Mouse (Mus musculus): ENCODE results near the gene Shc2. TPM values are rescaled to one million over a fixed set of nuclear protein-coding genes. Genes with fewer than 3 reads are reported as not detected.

Gene Shc2
- polyA plus RNA-seq, 1 experiment from 2014 or later, result 0.04 TPM

GRCm38 (mm10) chr10:79615860-79616259 lies 21.9 kb downstream of the Shc2 start:
- ATAC-seq (no peak), DNase-seq (ENCODE audit: low read depth, low spot score) (no peak)
- CTCF ChIA-PET, result no interaction called here
- in situ Hi-C loops (cut with MboI; ENCODE audit: low pct_unique_long_range_greater_than_20kb), result no loop called here
- H3K27me3 ChIP-seq, result peaks cover 39% of the 10 kb centered on the region
- no peak for TF ChIP-seq CTCF (IDR thresholded peaks at IDR 0.05)
- POLR2A ChIA-PET, result no interaction called here

- DNase-seq (ENCODE audit: low read depth, low spot score) (no peak), ATAC-seq (no peak)
- in situ Hi-C loops (cut with MboI; ENCODE audit: low pct_unique_long_range_greater_than_20kb), result no loop called here
- peaks cover 39% of the 10 kb centered on the region for H3K27me3 ChIP-seq
- POLR2A ChIA-PET, result interaction anchor here (1.1 kb wide), 1 partner anchor 63 kb away, joined by 5 read pairs; no protein-coding TSS in a partner anchor
- no peak for TF ChIP-seq CTCF (IDR thresholded peaks at IDR 0.05)
- CTCF ChIA-PET, result no interaction called here
Measured at GRCm38 (mm10) chr10:79614305-79614643, 23.4 kb downstream of the Shc2 start.

- peaks cover 38% of the 10 kb centered on the region for H3K27me3 ChIP-seq
- DNase-seq (ENCODE audit: low read depth, low spot score), result no peak
- ChIA-PET POLR2A (interaction anchor here (1.1 kb wide), 1 partner anchor 64 kb away, joined by 5 read pairs; no protein-coding TSS in a partner anchor), CTCF (no interaction called here)
- ATAC-seq, result no peak
- TF ChIP-seq CTCF (IDR thresholded peaks at IDR 0.05), result no peak
- in situ Hi-C loops (cut with MboI; ENCODE audit: low pct_unique_long_range_greater_than_20kb), result no loop called here
Measured at GRCm38 (mm10) chr10:79613578-79614304, 24.0 kb downstream of the Shc2 start, which contains the start of gene C2cd4c. Gene C2cd4c (minus strand): TSS chr10:79614025.

GRCm38 (mm10) chr10:79612192-79613135 lies 25.3 kb downstream of the Shc2 start:
- in situ Hi-C loops (cut with MboI; ENCODE audit: low pct_unique_long_range_greater_than_20kb), result no loop called here
- ATAC-seq, result no peak
- CTCF ChIA-PET, result no interaction called here
- no peak for DNase-seq (ENCODE audit: low read depth, low spot score)
- POLR2A ChIA-PET, result no interaction called here
- TF ChIP-seq CTCF (IDR thresholded peaks at IDR 0.05), result no peak
- peaks cover 38% of the 10 kb centered on the region for H3K27me3 ChIP-seq

GRCm38 (mm10) chr10:79611296-79611695 lies 26.4 kb downstream of the Shc2 start:
- peaks cover 38% of the 10 kb centered on the region for H3K27me3 ChIP-seq
- POLR2A ChIA-PET, result interaction anchor here (0.6 kb wide), 1 partner anchor 1818 kb away, joined by 4 read pairs; no protein-coding TSS in a partner anchor
- ATAC-seq (no peak), DNase-seq (ENCODE audit: low read depth, low spot score) (no peak)
- TF ChIP-seq CTCF (IDR thresholded peaks at IDR 0.05), result no peak
- in situ Hi-C loops (cut with MboI; ENCODE audit: low pct_unique_long_range_greater_than_20kb), result no loop called here
- CTCF ChIA-PET, result interaction anchor here (0.8 kb wide), 1 partner anchor 16 kb away, joined by 3 read pairs; no protein-coding TSS in a partner anchor

GRCm38 (mm10) chr10:79609276-79609675 lies 28.4 kb downstream of the Shc2 start:
- ATAC-seq (no peak), DNase-seq (ENCODE audit: low read depth, low spot score) (no peak)
- H3K27me3 ChIP-seq, result peaks cover 44% of the 10 kb centered on the region
- TF ChIP-seq CTCF (IDR thresholded peaks at IDR 0.05), result no peak
- in situ Hi-C loops (cut with MboI; ENCODE audit: low pct_unique_long_range_greater_than_20kb), result no loop called here
- ChIA-PET POLR2A (no interaction called here), CTCF (interaction anchor here (1.2 kb wide), 1 partner anchor 12 kb away, joined by 3 read pairs; no protein-coding TSS in a partner anchor)

GRCm38 (mm10) chr10:79607892-79608291 lies 29.8 kb downstream of the Shc2 start:
- CTCF ChIA-PET, result no interaction called here
- ATAC-seq (no peak), DNase-seq (ENCODE audit: low read depth, low spot score) (no peak)
- no peak for TF ChIP-seq CTCF (IDR thresholded peaks at IDR 0.05)
- H3K27me3 ChIP-seq, result peaks cover 39% of the 10 kb centered on the region
- in situ Hi-C loops (cut with MboI; ENCODE audit: low pct_unique_long_range_greater_than_20kb), result no loop called here
- POLR2A ChIA-PET, result no interaction called here

- in situ Hi-C loops (cut with MboI; ENCODE audit: low pct_unique_long_range_greater_than_20kb), result no loop called here
- H3K27me3 ChIP-seq, result peaks cover 32% of the 10 kb centered on the region
- POLR2A ChIA-PET, result no interaction called here
- CTCF ChIA-PET, result no interaction called here
- ATAC-seq, result no peak
- DNase-seq (ENCODE audit: low read depth, low spot score), result no peak
- TF ChIP-seq CTCF (IDR thresholded peaks at IDR 0.05), result no peak
Measured at GRCm38 (mm10) chr10:79606537-79606936, 31.2 kb downstream of the Shc2 start.

GRCm38 (mm10) chr10:79597936-79598230 lies 39.8 kb downstream of the Shc2 start:
- DNase-seq (ENCODE audit: low read depth, low spot score) (no peak), ATAC-seq (no peak)
- in situ Hi-C loops (cut with MboI; ENCODE audit: low pct_unique_long_range_greater_than_20kb), result no loop called here
- ChIA-PET CTCF (no interaction called here), POLR2A (no interaction called here)
- H3K27me3 ChIP-seq, result peaks cover 37% of the 10 kb centered on the region
- no peak for TF ChIP-seq CTCF (IDR thresholded peaks at IDR 0.05)

- DNase-seq (ENCODE audit: low read depth, low spot score) (no peak), ATAC-seq (no peak)
- ChIA-PET CTCF (interaction anchor here (0.9 to 2.7 kb wide), 2 partner anchors 12 to 53 kb away, joined by 3 to 27 read pairs; no protein-coding TSS in a partner anchor), POLR2A (no interaction called here)
- in situ Hi-C loops (cut with MboI; ENCODE audit: low pct_unique_long_range_greater_than_20kb), result no loop called here
- no peak for TF ChIP-seq CTCF (IDR thresholded peaks at IDR 0.05)
- peaks cover 38% of the 10 kb centered on the region for H3K27me3 ChIP-seq
Measured at GRCm38 (mm10) chr10:79597051-79597935, 40.4 kb downstream of the Shc2 start.

Data from Patski (cell line).